Mouse (Mus musculus): ENCODE data around the gene Sh2d3c.

Sh2d3c gene

DNA sequence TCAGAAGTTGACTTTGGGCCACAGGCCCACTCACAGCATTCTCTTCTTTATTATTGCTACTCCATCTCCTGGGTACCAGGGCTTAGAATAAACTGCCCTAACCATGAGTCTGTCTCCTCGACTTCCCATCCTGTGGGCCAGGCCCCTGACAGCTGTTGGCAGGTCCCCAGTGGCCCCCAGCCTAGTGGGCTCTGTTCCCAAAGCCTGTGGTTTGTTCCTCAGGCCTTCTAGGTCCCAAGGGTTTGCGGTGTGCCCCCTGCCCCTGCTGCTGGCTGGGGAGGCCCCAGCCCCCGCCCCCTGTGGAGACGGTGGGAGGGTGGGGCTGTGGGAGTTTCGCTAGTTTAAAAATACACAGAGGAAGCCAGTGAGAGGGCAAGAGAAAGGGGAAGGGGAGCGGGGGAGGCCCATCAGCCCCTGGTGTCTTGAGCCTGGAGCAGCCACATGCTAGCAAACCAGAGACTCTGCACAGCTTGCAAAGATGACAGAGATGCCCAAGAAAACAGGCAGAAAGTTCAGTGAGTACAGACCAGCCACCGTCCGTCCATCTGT, at the start of gene Sh2d3c:
TSS of gene Sh2d3c (plus strand) at position 375 of the 549 bp plus-strand sequence.
- in situ Hi-C loops (cut with MboI, MseI), result loop anchor here in 1 of 2 experiments (10.0 kb wide), 1 partner anchor 666 kb away; no protein-coding TSS in a partner anchor

DNA sequence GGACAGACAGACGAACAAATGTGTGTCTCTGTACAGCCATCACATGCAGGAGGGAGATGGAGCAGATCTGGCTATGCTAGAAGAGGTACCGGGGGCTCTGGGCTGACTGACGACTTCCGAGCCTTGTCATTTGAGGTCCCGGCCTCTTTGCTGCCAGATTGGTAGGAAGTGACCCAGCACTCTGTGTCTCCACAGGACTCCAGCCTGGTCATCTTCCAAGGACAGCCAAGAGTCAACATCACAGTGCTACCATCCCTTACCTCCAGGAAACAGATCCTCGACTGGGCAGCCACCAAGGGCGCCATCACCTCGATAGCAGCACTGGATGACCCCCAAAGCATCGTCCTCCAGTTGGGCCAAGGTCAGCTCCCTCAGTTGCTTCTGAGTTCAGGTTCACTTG, 49.7 kb upstream of the Sh2d3c start:
- in situ Hi-C loops (cut with MboI, MseI), result no loop called here

DNA sequence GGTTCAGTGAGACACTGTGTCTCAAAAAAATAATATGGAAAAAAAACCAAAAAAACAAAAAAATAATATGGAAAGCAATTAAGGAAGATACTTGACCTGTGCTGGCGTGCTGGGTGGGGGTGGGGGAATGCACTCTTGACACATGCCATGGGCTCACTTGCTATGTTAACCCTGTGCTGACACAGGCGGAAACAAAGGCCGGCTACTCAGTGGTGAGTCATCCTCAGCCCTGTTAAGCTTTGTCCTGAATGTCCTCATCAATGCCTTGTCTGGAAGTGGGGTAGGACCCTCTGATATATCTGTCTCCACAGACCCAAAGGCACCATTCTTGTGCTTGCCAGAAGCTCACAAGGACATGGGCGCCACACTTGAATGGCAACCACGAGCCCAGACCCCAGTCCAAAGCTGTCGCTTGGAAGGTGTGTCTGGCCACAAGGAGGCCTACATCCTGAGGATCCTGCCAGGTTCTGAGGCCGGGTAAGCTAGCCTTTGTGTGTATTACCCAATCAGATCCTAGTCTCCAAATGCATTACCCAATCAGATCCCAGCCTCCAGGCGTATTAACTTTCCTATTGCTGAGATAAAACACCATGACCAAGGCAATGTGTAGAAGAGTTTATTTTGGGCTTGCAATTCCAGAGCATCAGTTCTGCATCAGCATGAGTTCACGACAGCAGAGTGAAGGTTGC, 48.8 kb upstream of the Sh2d3c start:
- in situ Hi-C loops (cut with MboI, MseI), result no loop called here

DNA sequence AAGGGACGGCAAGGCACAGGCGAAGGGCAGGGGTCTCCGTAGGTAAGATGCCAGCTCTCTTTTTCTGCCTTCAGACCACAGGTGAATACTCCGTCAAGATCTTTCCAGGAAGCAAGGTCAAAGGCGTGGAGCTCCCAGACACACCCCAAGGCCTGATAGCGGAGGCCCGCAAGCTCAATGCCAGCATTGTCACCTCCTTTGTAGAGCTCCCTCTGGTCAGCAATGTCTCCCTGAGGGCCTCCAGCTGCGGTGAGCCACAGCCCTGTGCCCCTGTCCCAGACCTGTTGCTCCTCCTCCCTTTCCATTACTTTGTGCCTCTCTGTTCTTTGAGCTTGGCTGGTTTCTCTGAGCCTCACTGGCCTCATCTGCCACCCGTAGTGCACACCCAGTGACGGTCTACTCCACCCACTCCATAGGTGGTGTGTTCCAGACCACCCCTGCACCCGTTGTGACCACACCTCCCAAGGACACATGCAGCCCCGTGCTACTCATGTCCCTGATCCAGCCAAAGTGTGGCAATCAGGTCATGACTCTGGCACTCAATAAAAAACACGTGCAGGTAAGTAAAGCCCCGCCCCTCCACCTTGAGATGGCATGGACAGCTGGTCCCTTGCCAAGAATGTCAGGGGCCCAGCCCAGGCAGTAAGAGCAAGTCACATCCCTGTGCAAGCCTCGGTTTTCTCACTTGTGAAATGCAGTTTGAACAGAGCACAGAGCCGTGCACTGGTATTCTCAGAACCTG, 47.5 kb upstream of the Sh2d3c start:
- in situ Hi-C loops (cut with MboI, MseI), result no loop called here

DNA sequence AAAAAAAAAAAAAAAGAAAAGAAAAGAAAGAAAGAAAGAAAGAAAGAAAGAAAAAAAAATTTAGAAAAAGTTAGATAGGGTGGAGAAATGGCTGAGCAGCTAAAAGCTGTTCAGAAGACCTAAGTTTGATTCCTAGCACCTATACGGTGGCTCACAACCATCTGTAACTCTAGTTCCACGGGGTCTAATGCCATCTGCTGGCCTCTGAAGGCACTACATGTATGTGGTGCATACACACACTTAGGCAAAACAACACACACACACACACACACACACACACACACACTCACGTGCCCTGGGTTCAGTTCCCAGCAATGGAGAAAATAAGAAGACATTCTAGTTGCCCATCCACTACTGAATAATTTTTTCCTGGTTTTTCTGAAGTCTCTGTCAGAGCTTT, 44.0 kb upstream of the Sh2d3c start:
- in situ Hi-C loops (cut with MboI, MseI), result no loop called here

DNA sequence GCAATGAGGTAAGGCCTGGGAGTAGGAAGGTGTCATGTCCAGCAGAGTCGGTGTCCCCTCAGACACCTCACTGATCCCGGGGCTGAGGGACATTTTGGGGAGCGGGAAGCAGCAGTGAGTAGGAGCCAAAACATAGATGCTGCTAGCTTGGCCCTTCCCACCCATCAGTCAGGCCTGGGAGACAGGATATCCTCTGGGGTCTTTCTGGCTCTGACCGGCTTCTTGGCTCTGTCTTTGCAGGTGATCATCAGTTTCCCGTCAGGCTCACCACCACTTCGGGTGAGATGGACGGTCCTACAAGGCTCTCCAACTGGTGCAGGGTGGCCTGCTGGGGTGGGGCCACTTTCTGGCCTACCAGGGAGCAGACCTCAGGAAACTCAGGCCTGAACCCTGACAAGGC, 43.2 kb upstream of the Sh2d3c start:
- in situ Hi-C loops (cut with MboI, MseI), result no loop called here

DNA sequence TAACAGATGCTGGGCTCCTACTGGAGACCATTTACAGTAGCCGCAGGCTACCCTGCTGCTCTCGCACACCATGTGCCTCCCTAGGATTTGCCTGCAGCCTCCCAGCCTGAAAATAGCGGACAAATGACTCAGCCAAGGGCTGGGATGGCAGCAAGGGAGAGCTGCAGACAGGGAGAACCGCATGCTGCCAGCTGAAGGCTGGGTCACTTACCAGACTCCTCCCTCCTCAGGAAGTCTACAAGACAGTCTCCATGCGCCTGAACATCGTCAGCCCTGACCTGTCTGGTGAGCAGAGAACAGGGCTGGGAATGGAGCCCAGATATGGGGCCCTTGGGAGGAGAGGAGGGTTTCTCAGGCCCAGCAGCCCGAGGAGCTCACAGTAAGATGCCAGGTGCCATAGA, 40.8 kb upstream of the Sh2d3c start:
- in situ Hi-C loops (cut with MboI, MseI), result no loop called here

DNA sequence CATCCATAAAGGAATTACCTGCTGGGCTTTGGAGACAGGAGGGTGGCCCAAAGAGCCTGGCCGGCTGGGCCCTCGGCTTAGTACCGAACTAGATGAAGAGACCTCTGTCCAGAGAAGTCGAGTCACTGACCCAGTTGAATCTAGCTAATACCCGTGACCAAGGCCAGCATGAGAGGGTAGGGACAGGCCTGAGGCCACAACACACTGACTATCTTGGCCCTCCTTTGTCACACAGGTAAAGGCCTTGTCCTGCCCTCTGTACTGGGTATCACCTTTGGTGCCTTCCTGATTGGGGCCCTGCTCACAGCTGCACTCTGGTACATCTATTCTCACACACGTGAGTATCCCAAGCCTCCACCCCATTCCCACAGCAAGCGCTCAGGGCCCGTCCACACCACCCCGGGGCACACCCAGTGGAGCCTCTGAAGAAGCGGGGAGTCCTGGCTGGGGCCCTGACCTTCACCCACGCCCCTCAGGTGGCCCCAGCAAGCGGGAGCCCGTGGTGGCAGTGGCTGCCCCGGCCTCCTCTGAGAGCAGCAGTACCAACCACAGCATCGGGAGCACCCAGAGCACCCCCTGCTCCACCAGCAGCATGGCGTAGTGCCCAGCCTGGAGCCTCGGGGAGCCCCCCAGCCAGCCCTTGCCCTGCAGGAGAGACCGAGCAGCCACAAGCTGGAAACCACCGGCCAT, 39.7 kb upstream of the Sh2d3c start:
- in situ Hi-C loops (cut with MboI, MseI), result no loop called here

DNA sequence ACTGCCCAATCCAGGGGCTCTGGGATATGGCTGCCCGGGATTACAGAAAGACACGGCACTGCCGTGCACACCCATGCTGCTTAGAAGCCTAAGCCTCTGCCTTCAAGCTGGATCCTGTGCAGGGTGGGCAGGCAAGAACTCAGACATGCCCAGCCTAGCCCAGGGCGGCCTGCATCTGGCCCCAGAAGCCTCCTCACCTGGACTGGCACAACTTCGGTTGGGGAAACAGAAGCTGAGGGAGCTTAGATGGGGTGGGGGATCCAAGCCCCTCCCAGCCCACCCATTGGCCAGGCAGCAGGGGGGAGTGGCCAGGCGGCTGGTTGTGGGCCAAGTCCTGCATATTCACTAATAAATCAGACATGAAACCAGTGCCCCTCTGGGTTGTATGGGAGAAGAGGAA, 39.1 kb upstream of the Sh2d3c start:
- in situ Hi-C loops (cut with MboI, MseI), result no loop called here

DNA sequence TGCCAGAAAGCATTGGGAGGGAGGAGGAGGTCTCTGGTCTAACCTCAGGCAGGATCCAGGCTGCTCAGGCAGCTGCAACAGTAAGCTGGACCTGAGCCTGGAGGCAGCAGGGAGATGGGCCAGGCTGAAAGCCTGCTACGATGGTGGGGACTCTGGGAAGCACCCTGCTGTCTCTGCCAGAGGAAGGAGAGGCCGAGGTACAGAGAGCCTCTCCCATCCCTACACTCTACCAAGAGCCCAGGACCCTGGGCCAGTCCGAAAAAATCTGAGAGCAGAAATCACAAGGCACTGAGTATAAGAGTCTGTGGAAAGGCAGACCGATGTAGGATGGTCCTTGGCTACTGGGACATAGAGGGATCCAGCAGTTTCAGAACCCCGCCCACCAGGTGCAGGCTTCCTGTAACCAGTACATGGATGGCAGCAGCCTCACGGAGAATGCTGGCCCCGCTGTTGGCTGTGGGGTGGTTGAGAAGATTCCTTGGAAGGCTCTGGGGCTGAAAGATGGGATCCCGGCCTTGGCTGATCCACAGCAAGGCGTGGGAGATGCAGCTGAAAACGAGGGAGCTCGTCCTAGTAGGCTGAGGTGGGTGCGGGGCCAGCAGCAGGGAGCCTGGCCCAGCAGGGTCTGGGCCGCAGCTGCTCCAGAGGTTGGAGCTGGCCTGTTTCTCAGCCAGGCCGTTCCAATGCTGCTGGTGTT, 38.0 kb upstream of the Sh2d3c start:
- in situ Hi-C loops (cut with MboI, MseI), result no loop called here

DNA sequence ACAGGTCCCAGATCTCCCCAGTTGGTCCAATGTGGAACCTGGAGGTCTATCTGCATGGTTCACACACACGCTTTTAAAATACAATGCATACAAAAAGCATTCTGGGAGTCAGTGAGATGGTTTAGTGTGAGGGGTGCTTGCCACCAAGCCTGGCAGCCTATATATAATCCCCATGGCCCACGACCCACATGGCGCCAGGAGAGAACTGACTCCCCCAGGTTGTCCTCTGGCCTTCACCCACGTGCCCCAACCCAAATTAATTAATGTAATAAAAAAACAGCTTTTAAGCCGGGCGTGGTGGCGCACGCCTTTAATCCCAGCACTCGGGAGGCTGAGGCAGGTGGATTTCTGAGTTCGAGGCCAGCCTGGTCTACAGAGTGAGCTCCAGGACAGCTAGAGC, 37.2 kb upstream of the Sh2d3c start:
- in situ Hi-C loops (cut with MboI, MseI), result no loop called here

DNA sequence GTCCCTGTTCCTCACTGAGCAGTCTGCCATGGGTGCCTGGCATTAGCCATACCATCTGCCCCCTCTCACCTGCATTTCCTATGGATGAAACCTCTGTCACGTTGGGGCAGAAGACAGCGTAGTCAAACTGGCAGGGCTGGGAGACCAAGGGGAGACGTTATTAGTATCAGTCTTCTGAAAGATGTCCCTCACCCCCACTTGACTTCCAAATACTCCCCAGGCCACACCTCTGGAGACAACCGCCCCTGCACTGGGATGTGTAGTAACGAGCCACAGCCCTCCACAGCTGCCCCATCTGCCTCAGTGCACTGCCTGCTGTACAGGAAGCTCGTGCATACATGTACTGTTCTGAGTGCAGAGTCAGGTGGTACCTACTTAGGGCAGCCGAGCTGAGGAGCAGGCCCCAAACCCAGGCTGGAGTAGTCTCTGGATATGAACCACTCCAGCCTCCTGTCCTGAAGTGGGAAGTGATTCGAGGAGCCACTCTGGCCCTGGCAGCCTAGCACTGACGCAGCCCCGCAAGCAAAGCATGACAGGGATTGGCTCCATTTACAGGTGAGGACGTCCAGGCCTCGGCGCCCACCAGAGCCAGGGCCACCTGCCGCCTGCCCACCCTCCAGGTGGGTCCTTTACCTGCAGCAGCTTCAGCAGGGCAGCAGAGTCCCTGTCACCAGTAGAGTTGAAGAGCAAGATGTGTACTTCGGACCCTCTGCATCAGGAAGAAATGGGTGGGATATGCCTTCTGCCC, 36.0 kb upstream of the Sh2d3c start:
- in situ Hi-C loops (cut with MboI, MseI), result loop anchor here (5.0 kb wide), 1 partner anchor 53 kb away; no protein-coding TSS in a partner anchor

DNA sequence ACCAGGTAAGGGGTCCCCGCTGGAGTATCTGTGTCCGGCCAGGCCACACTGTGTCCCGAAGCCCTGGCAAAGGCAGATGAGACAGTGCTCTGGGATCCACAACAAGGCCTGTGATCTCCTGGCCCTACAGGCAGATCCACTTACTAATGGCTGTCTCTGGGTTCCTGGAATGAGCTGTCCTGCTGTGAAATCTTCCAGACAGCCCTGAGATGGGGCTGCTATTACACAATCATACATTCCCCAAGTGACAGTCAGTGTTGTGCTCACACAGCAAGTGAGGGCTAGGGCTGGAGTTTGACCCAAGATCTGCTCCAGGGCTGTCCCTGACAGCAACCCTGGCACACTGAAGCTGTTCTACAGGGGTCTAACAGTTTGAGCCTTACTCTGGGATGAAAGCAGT, 35.0 kb upstream of the Sh2d3c start:
- in situ Hi-C loops (cut with MboI, MseI), result loop anchor here (5.0 kb wide), 1 partner anchor 54 kb away; no protein-coding TSS in a partner anchor

DNA sequence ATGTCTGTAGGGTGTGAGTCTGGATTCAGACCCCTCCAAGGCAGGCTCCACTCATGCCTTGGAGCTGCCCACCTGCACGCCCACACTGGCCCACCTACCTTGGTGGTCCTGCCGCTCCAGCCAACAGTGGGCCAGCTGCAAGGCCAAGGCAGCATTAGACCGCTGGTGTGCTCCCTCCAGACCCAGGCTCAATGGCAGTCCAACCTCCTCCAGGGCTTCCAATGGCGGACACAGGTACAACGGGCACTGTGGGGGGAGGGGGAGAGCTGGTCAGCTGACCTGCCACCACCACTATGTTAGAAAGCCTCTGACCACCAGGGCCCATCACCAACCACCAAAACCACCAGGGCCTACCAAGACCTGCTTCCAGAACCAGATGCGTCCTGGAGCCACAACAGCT, 34.2 kb upstream of the Sh2d3c start:
- in situ Hi-C loops (cut with MboI, MseI), result loop anchor here (5.0 kb wide), 1 partner anchor 54 kb away; no protein-coding TSS in a partner anchor

DNA sequence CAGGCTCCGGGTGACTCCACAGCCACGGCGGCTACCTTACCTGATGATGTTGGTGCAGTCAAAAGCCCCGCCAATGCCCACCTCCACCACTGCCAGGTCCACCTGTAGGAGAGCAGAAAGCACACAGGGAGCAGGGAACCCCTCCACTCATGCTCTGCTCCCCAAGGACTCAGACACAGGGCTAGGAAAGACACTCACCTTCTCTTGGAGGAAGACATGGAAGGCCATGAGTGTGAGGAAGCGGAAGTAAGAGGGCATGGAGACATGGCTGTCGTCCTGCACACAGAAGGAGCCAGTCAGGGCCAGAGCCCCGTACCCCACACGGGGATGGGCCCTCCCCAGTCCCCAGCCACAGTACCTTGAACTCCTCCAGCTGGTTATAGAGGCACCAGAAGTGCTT, 33.3 kb upstream of the Sh2d3c start:
- in situ Hi-C loops (cut with MboI, MseI), result loop anchor here (5.0 kb wide), 1 partner anchor 55 kb away; no protein-coding TSS in a partner anchor

DNA sequence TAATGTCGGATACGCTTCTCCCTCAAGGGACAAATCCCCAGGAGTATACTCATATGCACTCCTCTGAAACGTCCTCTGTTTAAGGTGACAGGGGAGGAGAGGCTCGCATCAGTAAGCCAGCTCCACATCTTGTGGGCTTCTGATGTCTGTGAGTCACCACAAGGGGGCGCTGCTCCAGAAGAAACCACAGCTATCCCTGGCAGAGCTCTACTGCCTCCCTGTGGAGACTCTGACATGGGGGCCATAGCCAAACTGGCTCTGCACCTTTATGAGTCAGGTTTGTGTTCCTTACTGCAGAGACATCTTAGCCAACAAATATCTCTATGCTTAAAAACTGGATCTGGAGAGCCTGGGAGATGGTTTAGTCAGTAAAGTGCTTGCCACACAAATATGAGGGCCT, 31.4 kb upstream of the Sh2d3c start:
- in situ Hi-C loops (cut with MboI, MseI), result loop anchor here (5.0 kb wide), 1 partner anchor 57 kb away; no protein-coding TSS in a partner anchor

DNA sequence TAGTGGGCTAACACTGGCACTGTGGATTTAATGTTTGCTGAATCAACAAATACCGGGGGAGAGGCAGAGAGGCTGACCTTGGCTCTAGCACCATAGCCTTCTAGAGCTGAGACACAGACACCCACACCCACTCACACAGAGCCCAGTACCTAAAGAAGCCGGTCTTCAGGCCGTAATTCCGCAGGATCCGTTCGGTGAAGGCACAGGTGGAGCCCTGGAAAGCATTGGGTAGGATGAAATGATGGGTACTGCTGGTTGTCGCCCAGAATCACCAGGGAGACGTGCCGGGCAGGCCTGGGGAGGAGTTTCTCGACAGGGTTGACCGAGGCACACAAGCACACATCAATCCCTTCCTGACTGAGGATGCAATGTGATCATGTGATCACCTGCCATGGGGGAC, 29.8 kb upstream of the Sh2d3c start:
- in situ Hi-C loops (cut with MboI, MseI), result loop anchor here in 1 of 2 experiments (10.0 kb wide), 1 partner anchor 286 kb away; no protein-coding TSS in a partner anchor

DNA sequence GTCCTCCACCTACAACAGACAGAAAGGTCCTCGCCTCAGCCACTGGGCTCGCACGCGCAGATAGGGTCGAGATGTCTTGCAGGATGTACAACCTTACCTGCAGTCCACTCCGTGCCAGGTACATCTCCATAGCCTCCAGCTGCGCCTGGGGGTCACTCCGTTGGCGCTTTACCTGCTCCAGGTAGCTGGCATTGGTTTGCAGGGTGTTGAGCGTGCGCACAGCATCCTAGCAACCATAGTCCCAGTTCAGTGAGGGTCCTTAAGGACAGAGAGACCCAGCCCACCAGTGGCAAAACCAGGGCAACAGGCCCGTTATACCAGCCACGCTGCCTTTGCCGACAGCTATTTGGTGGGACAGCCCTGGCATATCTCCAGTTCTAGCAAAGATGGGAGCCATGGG, 28.4 kb upstream of the Sh2d3c start:
- in situ Hi-C loops (cut with MboI, MseI), result loop anchor here in 1 of 2 experiments (10.0 kb wide), 1 partner anchor 288 kb away; no protein-coding TSS in a partner anchor

DNA sequence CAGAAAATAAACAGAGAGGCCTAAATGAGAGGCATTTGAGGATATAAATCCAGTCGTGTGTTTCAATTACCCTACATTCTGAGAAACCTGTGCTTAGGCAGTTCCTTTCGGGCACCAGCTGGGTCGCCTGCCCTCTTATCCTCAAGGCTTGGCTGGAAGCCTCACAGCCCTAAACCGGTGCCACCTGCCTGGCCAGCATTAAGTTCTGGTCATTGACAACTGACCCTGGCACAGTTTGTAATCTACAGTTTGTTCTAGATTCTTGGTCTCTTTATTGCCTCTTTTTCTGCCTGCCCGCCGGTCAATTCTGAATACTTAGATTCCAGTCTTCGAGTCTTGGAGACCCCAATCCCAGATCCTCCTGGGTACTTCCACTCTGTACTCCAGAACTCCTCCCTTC, 27.6 kb upstream of the Sh2d3c start:
- in situ Hi-C loops (cut with MboI, MseI), result loop anchor here in 1 of 2 experiments (10.0 kb wide), 1 partner anchor 288 kb away; no protein-coding TSS in a partner anchor

DNA sequence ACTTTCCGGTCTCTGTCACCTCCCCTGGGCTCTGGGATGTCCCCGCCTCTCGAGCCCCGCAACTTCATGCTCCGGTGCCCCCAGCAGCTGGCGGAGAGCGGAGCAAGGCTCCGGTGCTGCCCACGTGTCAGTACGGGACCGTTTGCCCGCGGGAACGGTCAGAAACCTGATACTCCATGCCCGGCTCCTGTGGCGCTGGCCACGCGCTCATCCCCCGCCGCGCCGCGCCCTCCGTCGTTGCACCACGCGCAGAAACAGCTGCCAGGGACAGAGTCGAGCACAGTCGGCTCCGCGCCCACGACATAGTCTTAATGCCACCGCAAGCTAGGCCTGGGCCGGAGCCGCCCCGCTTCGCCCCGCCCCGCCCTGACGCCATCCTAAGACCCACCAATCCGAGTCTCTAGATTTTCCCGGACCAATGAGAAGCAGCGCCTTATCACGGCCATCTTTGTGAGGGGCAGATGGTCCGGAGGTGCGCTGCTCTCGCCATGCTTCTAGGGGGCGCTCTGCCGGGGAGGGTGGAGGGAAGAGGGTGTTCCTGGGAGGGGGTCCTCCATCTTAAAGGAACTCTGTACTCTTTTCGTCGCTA, 26.9 kb upstream of the Sh2d3c start:
- in situ Hi-C loops (cut with MboI, MseI), result loop anchor here in 1 of 2 experiments (10.0 kb wide), 1 partner anchor 289 kb away; no protein-coding TSS in a partner anchor

Measured in T-helper 17 cell (primary cell).